Comparison of ENCODE assay signal across 9 mouse cellular contexts in the genomic region with DNA sequence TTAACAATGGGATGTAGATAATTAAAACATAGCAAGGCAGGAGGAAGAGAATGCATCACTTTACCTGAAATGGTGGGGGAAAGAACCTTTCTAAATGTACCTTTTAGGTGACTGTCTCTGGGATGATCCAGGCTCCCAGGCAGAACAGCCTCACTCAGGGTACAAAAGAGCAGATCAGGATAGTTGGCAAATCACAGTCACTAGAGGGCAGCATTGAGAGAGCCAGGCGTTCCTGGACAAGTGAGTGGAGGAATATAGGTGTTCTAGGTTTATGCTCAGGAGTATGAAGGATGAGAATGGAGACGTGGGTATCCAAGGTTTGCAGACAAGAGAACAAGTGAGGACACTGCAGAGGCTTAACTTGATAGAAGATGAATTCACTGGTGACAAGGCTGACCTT.
DNase-seq lines count a peak whose midpoint lies in the region; ATAC-seq lines count a peak whose summit lies in the region.
"Had no signal": no experiment of that assay in that cellular context is flagged by ENCODE, and none has a peak within 500 bp of the region (broad histone marks: within the 10 kb centered on the region; RNA-seq: fewer than 3 reads in every experiment).

No protein-coding gene starts in this region.

- no peak overlapping the region for H3K4me3 ChIP-seq in kidney, embryonic 15.5 days (replicated peaks)
- no peak overlapping the region for H3K4me3 ChIP-seq in limb, embryonic 13.5 days
- no peak overlapping the region for H3K4me3 ChIP-seq in neural tube, embryonic 13.5 days
- H3K4me3 ChIP-seq: heart, embryonic 13.5 days had no signal

- peak; percentile 16 for DNase-seq in CD4-positive helper T cell, adult 2 months (ENCODE audit: low read depth, low spot score)
- DNase-seq in NIH3T3 (ENCODE audit: low read depth): peak; percentile 68
- peak; percentile 11 for DNase-seq in cerebellum, adult 9-11 months
- DNase-seq in urinary bladder, postnatal 36 days (ENCODE audit: low spot score in 2 of 2): peak; percentile 7 to 8

- no peaks in the 10 kb centered on the region for H3K27me3 ChIP-seq in kidney, embryonic 15.5 days
- H3K27me3 ChIP-seq in limb, embryonic 13.5 days: no peaks in the 10 kb centered on the region
- no peaks in the 10 kb centered on the region for H3K27me3 ChIP-seq in neural tube, embryonic 13.5 days
- H3K27me3 ChIP-seq: heart, embryonic 13.5 days had no signal

- H3K27ac ChIP-seq in kidney, embryonic 15.5 days: no peak overlapping the region
- H3K27ac ChIP-seq in limb, embryonic 13.5 days: no peak overlapping the region
- H3K27ac ChIP-seq in neural tube, embryonic 13.5 days (replicated peaks): no peak overlapping the region
- H3K27ac ChIP-seq: heart, embryonic 13.5 days had no signal

- no peaks in the 10 kb centered on the region for H3K36me3 ChIP-seq in kidney, embryonic 15.5 days
- H3K36me3 ChIP-seq in limb, embryonic 13.5 days: no peaks in the 10 kb centered on the region
- no peaks in the 10 kb centered on the region for H3K36me3 ChIP-seq in neural tube, embryonic 13.5 days
- H3K36me3 ChIP-seq: heart, embryonic 13.5 days had no signal

- peak; percentile 94 for ATAC-seq in frontal cortex, adult (ENCODE audit: low TSS enrichment)
- ATAC-seq in kidney, embryonic 15.5 days (replicated peaks; ENCODE audit: low FRiP score): peak; percentile 60; the same call in 1 of the 2 replicates
- ATAC-seq in limb, embryonic 13.5 days (ENCODE audit: low FRiP score, low read depth): peak; percentile 61; the same call in 1 of the 2 replicates
- ATAC-seq in neural tube, embryonic 13.5 days (ENCODE audit: low read depth): 0 out of 2 replicates have a peak, but pooled peaks have one; percentile 15

- H3K9ac ChIP-seq in kidney, embryonic 15.5 days: no peak overlapping the region
- H3K9ac ChIP-seq in limb, embryonic 13.5 days: no peak overlapping the region
- H3K9ac ChIP-seq in neural tube, embryonic 13.5 days: no peak overlapping the region
- H3K9ac ChIP-seq: heart, embryonic 13.5 days had no signal

- H3K4me1 ChIP-seq in kidney, embryonic 15.5 days: no peaks in the 10 kb centered on the region
- no peaks in the 10 kb centered on the region for H3K4me1 ChIP-seq in limb, embryonic 13.5 days
- no peaks in the 10 kb centered on the region for H3K4me1 ChIP-seq in neural tube, embryonic 13.5 days (replicated peaks)
- H3K4me1 ChIP-seq: heart, embryonic 13.5 days had no signal

- 21% methylated on average over 2 of the region's 2 CpGs for WGBS in kidney, embryonic 15.5 days
- 10% methylated on average over 2 of the region's 2 CpGs for WGBS in limb, embryonic 13.5 days
- 22% methylated on average over 2 of the region's 2 CpGs for WGBS in neural tube, embryonic 13.5 days

- no peak overlapping the region for H3K4me2 ChIP-seq in kidney, embryonic 15.5 days
- H3K4me2 ChIP-seq in limb, embryonic 13.5 days (replicated peaks): no peak overlapping the region
- no peak overlapping the region for H3K4me2 ChIP-seq in neural tube, embryonic 13.5 days
- H3K4me2 ChIP-seq: heart, embryonic 13.5 days had no signal

- H3K9me3 ChIP-seq in kidney, embryonic 15.5 days (replicated peaks): no peaks in the 10 kb centered on the region
- no peaks in the 10 kb centered on the region for H3K9me3 ChIP-seq in limb, embryonic 13.5 days
- H3K9me3 ChIP-seq in neural tube, embryonic 13.5 days: no peaks in the 10 kb centered on the region
- H3K9me3 ChIP-seq: heart, embryonic 13.5 days had no signal

Comparison
In these comparisons a context has a peak if more than half of its experiments do, and no peak if none do; other contexts are left out.
1. DNase-seq: peak in every context shown above with its lines; median percentile 68 in NIH3T3; 16 in CD4-positive helper T cell, adult 2 months; 11 in cerebellum, adult 9-11 months; 8 in urinary bladder, postnatal 36 days.
2. ATAC-seq: peak in every context shown above with its lines; median percentile 94 in frontal cortex, adult; 61 in limb, embryonic 13.5 days; 60 in kidney, embryonic 15.5 days; 15 in neural tube, embryonic 13.5 days.